Mouse (Mus musculus): ENCODE results near the gene Mettl13. TPM values are rescaled to one million over a fixed set of nuclear protein-coding genes. Genes with fewer than 3 reads are reported as not detected.

The Mettl13 gene
- polyA plus RNA-seq (2014; fragmentation: Nextera tagmentation; extraction: Ambion mirVana): 19.8 and 20.9 TPM in 2 replicates

DNA sequence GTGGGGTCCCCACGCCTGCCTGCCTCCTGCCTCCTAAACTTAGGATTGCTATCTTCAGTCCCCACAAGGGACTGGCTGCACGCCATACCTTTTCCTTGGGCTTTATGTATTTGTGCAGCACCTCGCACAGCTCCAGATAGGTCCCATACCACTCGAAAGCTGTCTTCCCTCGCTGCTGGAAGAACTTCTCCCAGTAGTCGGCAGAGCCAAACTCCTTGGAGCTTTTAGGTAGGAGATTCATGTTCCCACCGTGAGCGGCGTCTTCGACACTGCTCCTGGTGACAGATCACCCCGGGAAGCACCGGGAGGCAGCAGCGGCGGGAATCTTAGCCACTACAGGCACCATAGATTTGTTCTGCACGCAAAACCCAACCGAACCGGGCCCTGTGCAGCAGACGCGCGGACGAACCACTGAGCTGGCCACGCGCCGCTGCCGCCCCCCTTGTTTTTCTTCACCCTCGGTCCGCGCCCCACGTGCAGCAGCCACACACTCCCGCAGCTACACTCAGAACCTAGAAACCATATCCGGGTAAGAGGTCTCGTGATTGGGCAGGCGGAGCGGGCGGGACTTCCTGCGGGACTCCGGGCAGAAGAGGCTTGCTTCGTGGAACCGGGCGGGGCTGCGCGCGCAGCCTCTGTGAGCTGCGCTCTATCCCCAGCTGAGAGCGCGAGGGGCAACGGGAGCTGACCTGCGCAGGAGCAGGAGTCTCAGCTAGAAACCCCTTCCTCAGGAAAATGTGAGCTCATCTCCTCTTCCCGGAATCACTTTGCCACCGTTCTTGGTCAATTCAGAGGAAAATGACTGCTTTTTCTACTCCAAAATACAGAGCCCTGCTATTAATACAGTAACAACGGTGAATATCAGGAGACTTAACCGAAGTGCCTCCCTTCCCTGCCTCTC is at the start of gene Mettl13:
Mettl13 (minus strand) TSS at position 536 of the 901 bp plus-strand sequence.
- H3K4me3 ChIP-seq (ENCODE audit: low read depth, low read length): peak within 1 kb of the TSS; percentile 77
- H3K9me3 ChIP-seq (ENCODE audit: low read depth, low read length): no peaks in the 10 kb centered on the region
- peak within 1 kb of the TSS; percentile 71 for H3K9ac ChIP-seq
- peaks cover 33% of the 10 kb centered on the region for H3K36me3 ChIP-seq (ENCODE audit: insufficient read depth)
- ATAC-seq (ENCODE audit: insufficient read depth) (peak; percentile 99), DNase-seq (peak; percentile 95)
- no peak for TF ChIP-seq CTCF (IDR thresholded peaks at IDR 0.05; ENCODE audit: low read depth)
- no peaks in the 10 kb centered on the region for H3K27me3 ChIP-seq (ENCODE audit: insufficient read depth, low read length)
- H3K27ac ChIP-seq (ENCODE audit: low read depth): peak within 1 kb of the TSS; percentile 37; the same call in 1 of the 2 replicates
- peak within 1 kb of the TSS; percentile 89 for H3K4me2 ChIP-seq
- WGBS: under 1% methylated on average over 52 of the region's 52 CpGs
- H3K4me1 ChIP-seq (ENCODE audit: insufficient read depth): 0 out of 2 replicates have a peak, but pooled peaks cover 5% of the 10 kb centered on the region

DNA sequence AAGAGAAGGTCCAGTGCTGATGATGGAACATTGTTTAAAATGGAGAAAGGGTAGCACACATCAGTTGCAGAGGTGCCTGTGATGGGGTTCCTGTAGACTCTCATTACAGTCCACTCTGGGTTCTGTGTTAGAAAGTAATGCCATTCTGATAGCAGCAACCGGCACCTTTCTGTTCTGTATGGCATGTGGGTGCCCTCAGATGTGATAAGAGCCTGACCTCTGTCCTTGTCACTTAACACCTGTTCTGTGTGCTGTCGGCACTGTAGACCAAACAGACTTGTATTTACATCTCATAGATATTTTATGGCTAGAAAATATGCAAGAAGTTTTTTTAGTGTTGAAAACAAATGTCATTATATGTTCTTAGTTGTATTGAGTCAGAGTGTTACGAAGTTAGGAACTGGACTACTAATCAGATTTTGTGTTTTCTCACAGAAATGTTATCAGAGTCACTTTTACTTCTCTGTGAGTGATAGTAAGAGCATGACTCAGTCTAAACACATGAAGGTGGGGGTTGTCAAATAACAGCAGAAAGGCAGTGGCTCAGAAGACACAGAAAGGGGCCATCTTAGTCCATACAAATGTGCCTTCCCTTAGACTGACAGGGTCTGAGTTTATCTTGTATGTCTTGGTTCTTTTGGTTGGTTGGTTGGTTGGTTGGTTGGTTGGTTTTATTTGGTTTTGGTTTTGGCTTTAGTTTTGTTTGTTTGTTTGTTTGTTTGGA is 49.2 kb upstream of the Mettl13 start:
- no peaks in the 10 kb centered on the region for H3K9me3 ChIP-seq (ENCODE audit: low read depth, low read length)
- WGBS: 48% methylated on average over 3 of the region's 3 CpGs
- no peak for DNase-seq
- no peak for ATAC-seq (ENCODE audit: insufficient read depth)
- H3K4me3 ChIP-seq (ENCODE audit: low read depth, low read length): no peak overlapping the region
- no peak for TF ChIP-seq CTCF (IDR thresholded peaks at IDR 0.05; ENCODE audit: low read depth)
- H3K4me1 ChIP-seq (ENCODE audit: insufficient read depth): no peaks in the 10 kb centered on the region
- H3K4me2 ChIP-seq: no peak overlapping the region
- H3K9ac ChIP-seq: no peak overlapping the region
- no peak overlapping the region for H3K27ac ChIP-seq (ENCODE audit: low read depth)
- no peaks in the 10 kb centered on the region for H3K27me3 ChIP-seq (ENCODE audit: insufficient read depth, low read length)
- H3K36me3 ChIP-seq (ENCODE audit: insufficient read depth): peaks cover 21% of the 10 kb centered on the region

DNA sequence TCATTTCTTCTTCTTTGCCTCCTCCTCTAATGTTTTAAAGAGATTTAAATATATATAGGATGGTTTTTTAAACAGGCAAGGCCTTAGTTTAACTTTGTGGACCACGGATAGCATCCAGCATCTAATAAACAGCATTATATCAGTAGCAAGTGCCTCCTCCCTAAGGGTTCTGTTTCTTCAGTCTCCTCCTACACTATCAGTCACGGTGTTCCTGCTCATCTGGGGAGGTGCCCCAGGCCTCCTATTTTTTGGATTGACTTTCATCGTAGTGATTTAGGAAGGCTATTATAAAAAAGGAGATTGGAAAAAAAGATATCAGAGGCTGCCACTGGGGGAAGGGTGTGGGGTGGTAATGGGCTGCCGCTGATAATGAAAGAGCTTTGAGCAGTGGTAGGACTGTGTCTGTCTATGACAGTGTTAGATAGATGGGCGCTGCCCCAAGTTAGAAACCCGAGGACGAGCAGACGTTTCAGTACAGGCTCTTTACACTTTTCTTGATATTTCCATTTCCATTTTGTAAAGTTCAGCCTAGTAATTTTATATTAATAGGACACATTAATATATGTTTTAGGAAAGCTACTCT is 42.2 kb upstream of the Mettl13 start:
- no peaks in the 10 kb centered on the region for H3K4me1 ChIP-seq (ENCODE audit: insufficient read depth)
- H3K36me3 ChIP-seq (ENCODE audit: insufficient read depth): peaks cover 11% of the 10 kb centered on the region; the same call in 1 of the 2 replicates
- no peaks in the 10 kb centered on the region for H3K9me3 ChIP-seq (ENCODE audit: low read depth, low read length)
- H3K4me2 ChIP-seq: no peak overlapping the region
- no peak overlapping the region for H3K27ac ChIP-seq (ENCODE audit: low read depth)
- no peak for DNase-seq
- ATAC-seq (ENCODE audit: insufficient read depth): no peak
- H3K4me3 ChIP-seq (ENCODE audit: low read depth, low read length): no peak overlapping the region
- no peak overlapping the region for H3K9ac ChIP-seq
- TF ChIP-seq CTCF (IDR thresholded peaks at IDR 0.05; ENCODE audit: low read depth): no peak
- 52% methylated on average over 8 of the region's 8 CpGs for WGBS
- H3K27me3 ChIP-seq (ENCODE audit: insufficient read depth, low read length): no peaks in the 10 kb centered on the region

DNA sequence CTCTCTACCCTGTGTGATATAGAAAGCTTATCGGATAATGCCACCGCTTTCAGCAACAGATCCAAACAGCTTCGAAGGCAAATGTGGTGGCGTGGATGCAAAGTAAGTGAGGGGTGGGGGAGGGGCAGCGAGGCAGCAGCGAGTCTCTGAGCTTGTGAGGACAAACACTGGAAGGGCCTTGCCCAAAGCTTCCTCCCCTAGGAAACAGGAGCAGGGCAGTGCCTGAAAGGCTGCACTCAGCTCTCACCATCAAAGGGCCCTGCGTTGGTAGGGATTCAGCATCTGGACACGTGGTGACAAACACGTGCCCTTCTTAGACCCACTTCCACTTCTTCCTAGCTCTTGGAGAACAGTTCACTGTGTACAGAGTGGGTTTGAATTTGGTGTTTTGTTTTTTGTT is 41.1 kb upstream of the Mettl13 start:
- no peaks in the 10 kb centered on the region for H3K4me1 ChIP-seq (ENCODE audit: insufficient read depth)
- no peak overlapping the region for H3K9ac ChIP-seq
- H3K27ac ChIP-seq (ENCODE audit: low read depth): no peak overlapping the region
- TF ChIP-seq CTCF (IDR thresholded peaks at IDR 0.05; ENCODE audit: low read depth): no peak
- H3K4me3 ChIP-seq (ENCODE audit: low read depth, low read length): no peak overlapping the region
- 11% methylated on average over 9 of the region's 9 CpGs for WGBS
- no peak overlapping the region for H3K4me2 ChIP-seq
- peaks cover 6% of the 10 kb centered on the region; the same call in 1 of the 2 replicates for H3K36me3 ChIP-seq (ENCODE audit: insufficient read depth)
- no peak for ATAC-seq (ENCODE audit: insufficient read depth)
- DNase-seq: no peak
- no peaks in the 10 kb centered on the region for H3K9me3 ChIP-seq (ENCODE audit: low read depth, low read length)
- no peaks in the 10 kb centered on the region for H3K27me3 ChIP-seq (ENCODE audit: insufficient read depth, low read length)

DNA sequence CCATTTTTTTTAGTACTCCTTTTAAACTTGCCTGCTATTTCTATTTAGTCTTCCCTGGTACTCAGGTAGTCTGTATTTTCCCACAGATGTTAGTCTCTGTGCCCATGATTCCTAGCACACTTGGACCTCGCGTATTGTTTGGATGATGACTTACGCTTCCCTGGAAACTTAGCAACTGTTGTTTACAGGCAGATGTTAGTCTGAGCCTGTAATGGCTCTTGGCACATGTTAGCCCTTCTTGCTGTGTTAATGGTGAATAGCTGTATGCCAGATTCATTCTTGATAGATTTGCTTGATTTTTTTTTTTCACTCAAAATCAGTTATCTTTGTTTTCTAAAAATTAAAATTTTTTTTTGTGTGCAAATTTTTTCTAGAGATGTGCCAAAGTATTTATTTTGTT is 40.3 kb upstream of the Mettl13 start:
- Histone ChIP-seq H3K9me3 (ENCODE audit: low read depth, low read length) (no peaks in the 10 kb centered on the region), H3K4me2 (no peak overlapping the region), H3K27ac (ENCODE audit: low read depth) (no peak overlapping the region), H3K4me3 (ENCODE audit: low read depth, low read length) (no peak overlapping the region), H3K9ac (no peak overlapping the region), H3K27me3 (ENCODE audit: insufficient read depth, low read length) (no peaks in the 10 kb centered on the region), H3K36me3 (ENCODE audit: insufficient read depth) (peaks cover 11% of the 10 kb centered on the region; the same call in 1 of the 2 replicates), H3K4me1 (ENCODE audit: insufficient read depth) (no peaks in the 10 kb centered on the region)
- ATAC-seq (ENCODE audit: insufficient read depth) (peak; percentile 56; the same call in 1 of the 2 replicates), DNase-seq (peak; percentile 49)
- 48% methylated on average over 3 of the region's 3 CpGs for WGBS
- no peak for TF ChIP-seq CTCF (IDR thresholded peaks at IDR 0.05; ENCODE audit: low read depth)

DNA sequence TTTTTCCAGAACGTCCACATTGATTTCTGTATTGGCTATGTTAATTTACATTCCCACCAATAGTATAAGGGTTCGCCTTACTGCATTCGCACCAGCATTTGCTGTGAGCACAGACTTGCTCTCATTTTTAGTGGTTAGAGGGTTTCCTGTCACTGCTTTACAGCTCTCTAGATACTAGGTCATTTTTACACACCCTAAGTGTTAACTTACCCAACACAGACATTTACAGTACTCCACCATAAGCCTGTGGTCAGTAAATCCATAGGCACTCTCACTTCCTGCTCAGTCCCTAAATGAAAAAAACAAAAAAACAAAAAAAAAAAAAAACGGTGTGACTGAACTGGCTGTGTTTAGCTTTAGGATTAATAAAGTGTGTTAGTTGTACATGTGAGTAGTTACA is 37.9 kb upstream of the Mettl13 start:
- 69% methylated on average over 4 of the region's 4 CpGs for WGBS
- H3K4me2 ChIP-seq: no peak overlapping the region
- no peaks in the 10 kb centered on the region for H3K4me1 ChIP-seq (ENCODE audit: insufficient read depth)
- no peak overlapping the region for H3K27ac ChIP-seq (ENCODE audit: low read depth)
- no peak overlapping the region for H3K4me3 ChIP-seq (ENCODE audit: low read depth, low read length)
- TF ChIP-seq CTCF (IDR thresholded peaks at IDR 0.05; ENCODE audit: low read depth): no peak
- no peak for DNase-seq
- H3K36me3 ChIP-seq (ENCODE audit: insufficient read depth): peaks cover 16% of the 10 kb centered on the region
- H3K9me3 ChIP-seq (ENCODE audit: low read depth, low read length): no peaks in the 10 kb centered on the region
- no peak for ATAC-seq (ENCODE audit: insufficient read depth)
- H3K9ac ChIP-seq: no peak overlapping the region
- no peaks in the 10 kb centered on the region for H3K27me3 ChIP-seq (ENCODE audit: insufficient read depth, low read length)
